Mouse (Mus musculus) testis, adult 2 months (tissue): ENCODE data around the gene Trpm8.

ENCODE experiments used
- CTCF ChIP-seq: fragments of 200-500 bp; IDR thresholded peaks from 2 replicates; pipeline ENCODE4 v1.5.1; 2012; ENCODE audit warnings: low read depth, mild to moderate bottlenecking, inconsistent platforms, low read length, moderate library complexity; ENCODE audit not compliant: control insufficient read depth, insufficient read depth, insufficient replicate concordance
- POLR2A ChIP-seq: fragments of 200-500 bp; IDR thresholded peaks from 2 replicates; pipeline ENCODE4 v1.6.1; 2012; ENCODE audit warnings: low read depth, mild to moderate bottlenecking, inconsistent platforms, low read length, moderate library complexity; ENCODE audit not compliant: control insufficient read depth

DNA sequence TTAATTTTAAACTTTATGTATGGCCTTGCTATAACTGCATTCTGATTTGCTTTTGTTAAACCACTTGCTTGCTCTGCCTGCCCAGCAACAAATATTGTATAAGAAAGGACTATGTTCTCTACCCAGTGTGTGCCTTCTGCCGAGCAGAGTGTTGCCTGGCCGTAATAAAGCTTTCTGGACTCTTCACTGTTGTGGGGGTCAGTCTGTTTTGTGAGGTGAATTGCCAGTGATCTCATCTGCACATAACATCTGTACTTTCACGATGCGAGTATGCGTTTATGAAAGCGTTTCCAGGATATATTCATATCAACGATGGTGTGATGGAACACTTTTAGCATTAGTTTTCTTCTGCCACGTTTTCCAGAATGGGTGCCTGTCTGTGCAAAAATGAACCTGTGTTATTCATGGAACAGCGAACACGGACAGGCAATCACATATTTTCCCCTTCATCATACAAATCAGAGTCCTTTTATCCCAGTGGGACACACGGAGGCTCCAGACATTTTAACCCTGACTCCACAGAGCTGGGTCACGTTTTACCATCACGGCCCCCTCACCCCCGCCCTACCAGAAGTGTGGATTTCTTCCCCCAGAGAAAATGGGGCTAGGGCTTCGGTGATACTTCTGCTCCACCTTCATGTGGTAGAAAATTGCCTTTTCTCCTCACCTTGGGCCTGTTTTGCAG is 2.7 kb downstream of the Trpm8 start:
- TF ChIP-seq CTCF (no peak), POLR2A (no peak)
